Mouse (Mus musculus): Measurements from ENCODE around the gene Slc25a48.

DNA sequence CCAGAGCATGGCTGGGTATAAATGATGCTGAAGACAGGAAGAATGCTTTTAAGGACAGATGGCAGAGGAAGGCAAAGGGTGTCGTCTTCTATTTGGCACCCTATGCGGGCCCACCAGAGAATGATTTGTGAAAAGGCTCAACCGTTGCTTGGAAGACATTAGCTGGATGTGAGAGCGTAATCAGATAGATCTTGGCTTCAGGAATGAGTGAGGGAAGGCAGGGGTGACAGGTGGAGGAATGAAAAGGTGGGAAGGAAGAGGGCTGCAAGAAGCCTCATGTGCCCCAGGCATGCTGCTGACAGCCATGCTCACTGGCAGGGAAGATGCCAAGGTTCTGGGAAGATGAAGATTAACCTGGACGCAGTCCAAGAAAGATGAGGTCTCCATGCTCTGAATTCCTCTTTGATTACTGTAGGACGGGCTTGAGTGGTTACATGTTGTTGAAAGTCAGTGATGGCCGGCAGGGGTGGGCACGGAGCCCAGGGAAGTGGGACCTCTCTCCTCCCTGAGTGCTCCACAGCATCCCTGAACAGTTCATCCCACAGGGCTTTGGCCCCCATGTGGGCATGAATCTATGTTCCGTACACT, 25.8 kb upstream of the Slc25a48 start:
- TF ChIP-seq POLR2A (IDR thresholded peaks at IDR 0.05; ENCODE audit: borderline replicate concordance, control insufficient read depth, low read depth, low read length) (no peak), CTCF (IDR thresholded peaks at IDR 0.05; ENCODE audit: control insufficient read depth, insufficient read depth, low read length) (no peak)

Data from bone marrow, adult 2 months (tissue).